Mouse (Mus musculus) left cerebral cortex, adult 18-20 months (tissue): Measurements from ENCODE around the gene Gnptg. TPM values are rescaled to one million over a fixed set of nuclear protein-coding genes. Genes with fewer than 3 reads are reported as not detected.
"Not testable (repeated sequence)": the region's sequence is repeated elsewhere in the genome, so short reads cannot be mapped to it uniquely, and the experiment has no call there.

Experiments used
- DNase-seq, 2 experiments: peaks; one replicate each; pipeline ENCODE4 v3.0.0; 2021 to 2022; ENCODE audit warnings: low spot score in 2 of 2, mixed read lengths in 1 of 2
- total RNA-seq, 2 experiments: library from RNA; stranded (reverse); gene quantifications; 2 replicates each; pipeline ENCODE4 v1.2.3; 2021

Gene Gnptg
- total RNA-seq, 2 experiments from 2014 or later: 74.7 to 77.3 TPM

GRCm38 (mm10) chr17:25244239-25244638 lies 4.3 kb upstream of the Gnptg start:
- DNase-seq: no peak

GRCm38 (mm10) chr17:25243131-25243780 lies 3.3 kb upstream of the Gnptg start:
- no peak for DNase-seq

GRCm38 (mm10) chr17:25235635-25236034 lies 4.3 kb downstream of the Gnptg start:
- peak in 1 of 2 experiments; percentile 38 for DNase-seq

GRCm38 (mm10) chr17:25231621-25232020 lies 8.3 kb downstream of the Gnptg start:
- DNase-seq: not testable (repeated sequence)

GRCm38 (mm10) chr17:25230700-25231099 lies 9.2 kb downstream of the Gnptg start:
- DNase-seq: no peak

GRCm38 (mm10) chr17:25230014-25230655 lies 9.8 kb downstream of the Gnptg start:
- DNase-seq: not testable (repeated sequence)

GRCm38 (mm10) chr17:25227991-25228390 lies 11.9 kb downstream of the Gnptg start:
- no peak for DNase-seq

- DNase-seq: no peak
Observed at GRCm38 (mm10) chr17:25225659-25226058, 14.3 kb downstream of the Gnptg start.

- DNase-seq: no peak
Observed at GRCm38 (mm10) chr17:25224586-25225222, 15.2 kb downstream of the Gnptg start.

- DNase-seq: no peak
Observed at GRCm38 (mm10) chr17:25222951-25223601, 16.8 kb downstream of the Gnptg start.

GRCm38 (mm10) chr17:25222504-25222940 lies 17.4 kb downstream of the Gnptg start:
- peak in 1 of 2 experiments; percentile 24 for DNase-seq

GRCm38 (mm10) chr17:25221821-25222503 lies 18.0 kb downstream of the Gnptg start:
- peak; percentile 35 to 42 for DNase-seq

GRCm38 (mm10) chr17:25220746-25221145 lies 19.2 kb downstream of the Gnptg start:
- DNase-seq: no peak

- DNase-seq: no peak
Observed at GRCm38 (mm10) chr17:25219492-25220295, 20.2 kb downstream of the Gnptg start.

GRCm38 (mm10) chr17:25218967-25219366 lies 21.0 kb downstream of the Gnptg start:
- DNase-seq: no peak

- DNase-seq: no peak
Observed at GRCm38 (mm10) chr17:25215431-25215830, 24.5 kb downstream of the Gnptg start.

- no peak for DNase-seq
Observed at GRCm38 (mm10) chr17:25211705-25212104, 28.2 kb downstream of the Gnptg start.

GRCm38 (mm10) chr17:25210680-25211466 lies 29.1 kb downstream of the Gnptg start:
- no peak for DNase-seq

- DNase-seq: no peak
Observed at GRCm38 (mm10) chr17:25210006-25210405, 29.9 kb downstream of the Gnptg start.
